Mouse (Mus musculus) limb, embryonic 15.5 days (tissue): Measurements from ENCODE around the gene Plppr3. TPM values are rescaled to one million over a fixed set of nuclear protein-coding genes. Genes with fewer than 3 reads are reported as not detected.

Experiments
- ATAC-seq: fragments of 200-750 bp; cut with Nextera tagmentation; 2 replicates; pipeline ENCODE4 v1.8.0; 2017; ENCODE audit warnings: low read depth, moderate TSS enrichment; ENCODE audit not compliant: insufficient number of reproducible peaks, low FRiP score, low TSS enrichment
- H3K27ac ChIP-seq: fragments of 300-500 bp; sonication (generic); 2 replicates; pipeline ENCODE4 v1.5.1; 2015; ENCODE audit warnings: moderate library complexity, mild to moderate bottlenecking, inconsistent platforms
- H3K27me3 ChIP-seq: fragments of 300-500 bp; sonication (generic); 2 replicates; pipeline ENCODE4 v1.6.1; 2015; ENCODE audit warnings: inconsistent platforms
- H3K36me3 ChIP-seq: fragments of 300-500 bp; sonication (generic); 2 replicates; pipeline ENCODE4 v1.6.1; 2015; ENCODE audit warnings: inconsistent platforms
- H3K4me1 ChIP-seq: fragments of 300-500 bp; sonication (generic); 2 replicates; pipeline ENCODE4 v1.6.1; 2015; ENCODE audit warnings: inconsistent platforms
- H3K4me2 ChIP-seq: fragments of 300-500 bp; sonication (generic); 2 replicates; pipeline ENCODE4 v1.6.1; 2015; ENCODE audit warnings: mild to moderate bottlenecking, inconsistent platforms
- H3K4me3 ChIP-seq: fragments of 300-500 bp; sonication (generic); 2 replicates; pipeline ENCODE4 v1.5.1; 2015; ENCODE audit warnings: mild to moderate bottlenecking, inconsistent platforms
- H3K9ac ChIP-seq: fragments of 300-500 bp; sonication (generic); 2 replicates; pipeline ENCODE4 v1.6.1; 2015; ENCODE audit warnings: inconsistent platforms
- H3K9me3 ChIP-seq: fragments of 300-500 bp; sonication (generic); 2 replicates; pipeline ENCODE4 v1.6.1; 2016; ENCODE audit warnings: inconsistent platforms
- WGBS: fragments of 180-500 bp; shearing (Covaris S2); methylation state at CpG from one replicate; pipeline ENCODE4 v1.1.7; 2015; 5-methylcytosine and 5-hydroxymethylcytosine counted together
- polyA plus RNA-seq: library from polyadenylated mRNA; unstranded; fragments of >200 nt; fragmentation: Nextera tagmentation; extraction: Ambion mirVana; gene quantifications from 2 replicates; pipeline ENCODE4 v1.2.1, GENCODE M21; 2015

Plppr3 gene
- polyA plus RNA-seq: 53.0 and 60.1 TPM in 2 replicates

DNA sequence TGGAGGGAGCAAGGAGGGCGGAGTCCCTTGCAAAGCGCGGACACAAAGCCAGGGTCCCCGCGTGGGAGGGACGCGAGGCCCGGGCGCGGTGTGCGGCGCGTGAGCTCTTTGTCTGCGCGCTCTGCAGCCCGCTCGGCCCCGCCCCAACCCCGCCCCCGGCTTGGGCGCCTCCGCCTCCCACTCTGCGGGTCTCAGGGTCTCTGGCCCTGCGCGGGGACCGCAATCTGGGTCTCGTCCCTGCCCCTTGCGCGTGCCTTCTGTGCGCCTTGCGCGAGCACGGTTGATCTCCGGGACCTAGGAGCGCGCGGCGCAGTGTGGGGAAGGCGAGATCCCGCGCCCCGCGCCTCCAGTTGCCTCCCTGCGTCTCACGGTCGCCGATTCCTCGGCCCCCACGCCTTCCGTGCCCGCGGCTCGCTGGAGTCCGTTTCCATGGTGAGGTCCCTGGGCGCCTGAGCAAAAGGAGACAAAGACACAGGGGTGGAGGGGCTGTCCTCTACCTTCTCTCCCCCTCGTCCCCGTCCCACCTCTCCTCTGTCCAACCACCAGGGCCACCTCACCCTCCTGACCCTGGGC lies at the start of gene Plppr3, which contains the start of gene Prtn3:
Plppr3 (minus strand) TSS at position 345 of the 573 bp plus-strand sequence.
Prtn3 (plus strand) TSS at position 187 of the 573 bp plus-strand sequence.
- Histone ChIP-seq H3K27ac (peak within 1 kb of the TSS; percentile 80), H3K4me2 (peak within 1 kb of the TSS; percentile 89), H3K4me1 (peaks cover 32% of the 10 kb centered on the region), H3K9me3 (no peaks in the 10 kb centered on the region), H3K36me3 (0 out of 2 replicates have a peak, but pooled peaks cover 2% of the 10 kb centered on the region), H3K27me3 (no peaks in the 10 kb centered on the region), H3K9ac (peak within 1 kb of the TSS; percentile 78), H3K4me3 (peak within 1 kb of the TSS; percentile 71)
- peak; percentile 75 for ATAC-seq
- under 1% methylated on average over 52 of the region's 57 CpGs for WGBS

DNA sequence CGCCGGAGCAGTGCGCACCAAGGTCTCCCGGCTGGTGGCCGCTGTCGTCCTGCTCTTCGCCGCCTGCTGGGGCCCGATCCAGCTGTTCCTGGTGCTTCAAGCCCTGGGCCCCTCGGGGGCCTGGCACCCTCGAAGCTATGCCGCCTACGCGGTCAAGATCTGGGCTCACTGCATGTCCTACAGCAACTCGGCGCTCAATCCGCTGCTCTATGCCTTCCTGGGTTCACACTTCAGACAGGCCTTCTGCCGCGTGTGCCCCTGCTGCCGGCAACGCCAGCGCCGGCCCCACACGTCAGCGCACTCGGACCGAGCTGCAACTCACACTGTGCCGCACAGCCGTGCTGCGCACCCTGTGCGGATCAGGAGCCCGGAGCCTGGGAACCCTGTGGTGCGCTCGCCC lies 47.1 kb upstream of the Plppr3 start:
- WGBS: 3% methylated on average over 34 of the region's 34 CpGs
- ATAC-seq: no peak
- Histone ChIP-seq H3K4me1 (peaks cover 53% of the 10 kb centered on the region), H3K27me3 (peaks cover 65% of the 10 kb centered on the region), H3K4me2 (peak overlapping the region; percentile 42), H3K27ac (no peak overlapping the region), H3K36me3 (no peaks in the 10 kb centered on the region), H3K4me3 (peak overlapping the region; percentile 29), H3K9ac (no peak overlapping the region), H3K9me3 (no peaks in the 10 kb centered on the region)

DNA sequence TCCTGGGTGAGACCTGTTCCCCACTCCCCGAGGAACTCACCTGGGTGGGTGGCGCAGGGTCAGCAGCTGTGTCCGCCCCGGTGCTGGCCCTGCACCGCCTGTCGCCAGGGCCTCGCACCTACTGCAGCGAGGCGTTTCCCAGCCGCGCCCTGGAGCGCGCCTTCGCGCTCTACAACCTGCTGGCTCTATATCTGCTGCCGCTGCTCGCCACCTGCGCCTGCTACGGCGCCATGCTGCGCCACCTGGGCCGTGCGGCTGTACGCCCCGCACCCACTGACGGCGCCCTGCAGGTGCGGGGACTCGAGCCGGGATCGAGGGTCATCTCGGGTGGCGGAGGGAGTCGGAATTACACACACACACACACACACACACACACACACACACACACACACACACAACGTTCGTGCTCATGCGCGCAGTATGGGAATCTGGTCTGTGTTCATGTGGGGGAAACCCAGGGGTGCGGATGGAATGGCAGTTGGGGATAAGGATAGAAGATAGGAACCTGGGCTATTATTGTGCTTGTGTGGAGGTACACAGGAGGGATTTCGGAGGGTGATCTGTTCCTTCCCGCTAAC lies 46.6 kb upstream of the Plppr3 start, which contains the start of gene R3hdm4:
R3hdm4 (minus strand) TSS at position 251 of the 578 bp plus-strand sequence.
- no peak for ATAC-seq
- 3% methylated on average over 39 of the region's 41 CpGs for WGBS
- H3K4me3 ChIP-seq: peak within 1 kb of the TSS; percentile 29
- no peaks in the 10 kb centered on the region for H3K9me3 ChIP-seq
- H3K27ac ChIP-seq: no peak within 1 kb of the TSS
- H3K4me1 ChIP-seq: peaks cover 50% of the 10 kb centered on the region
- H3K4me2 ChIP-seq: peak within 1 kb of the TSS; percentile 42
- peaks cover 65% of the 10 kb centered on the region for H3K27me3 ChIP-seq
- H3K36me3 ChIP-seq: no peaks in the 10 kb centered on the region
- no peak within 1 kb of the TSS for H3K9ac ChIP-seq

DNA sequence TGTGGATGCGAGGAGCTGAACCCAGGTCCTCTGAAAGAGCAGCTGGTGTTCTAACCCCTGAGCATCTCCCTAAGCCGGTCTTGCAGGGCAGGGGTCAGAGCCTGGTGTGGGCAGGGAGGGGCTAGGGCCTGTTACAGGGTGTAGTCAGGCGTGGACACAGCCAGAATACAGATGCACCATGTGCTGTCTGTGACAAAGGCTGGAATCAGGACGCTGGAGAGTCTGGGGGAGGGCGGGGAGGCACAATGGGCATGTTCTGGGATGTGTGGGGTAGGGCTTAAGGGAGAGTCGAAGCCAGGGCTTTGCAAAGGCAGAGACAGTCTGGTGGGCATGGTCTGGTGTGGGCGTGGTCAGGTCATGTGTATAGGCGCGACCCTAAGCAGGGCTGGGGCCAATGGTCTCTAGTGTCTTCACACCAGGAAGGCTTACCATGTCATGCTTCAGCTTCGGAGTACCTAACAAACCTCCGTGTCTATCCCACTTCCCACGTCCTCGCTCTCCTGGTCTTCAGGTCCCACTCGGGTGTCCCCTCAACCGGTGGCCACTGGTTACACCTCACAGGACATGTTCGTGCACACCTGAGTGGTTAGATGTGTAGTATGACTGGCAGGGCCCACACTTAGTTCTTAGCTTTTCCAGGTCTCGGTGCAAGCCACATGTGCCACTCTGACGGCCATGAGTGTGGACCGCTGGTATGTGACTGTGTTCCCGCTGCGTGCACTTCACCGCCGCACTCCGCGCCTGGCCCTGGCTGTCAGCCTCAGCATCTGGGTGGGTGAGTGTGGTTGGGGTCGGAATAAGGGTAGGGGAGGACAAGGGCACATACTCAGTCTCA lies 45.8 kb upstream of the Plppr3 start:
- Histone ChIP-seq H3K4me1 (peaks cover 50% of the 10 kb centered on the region), H3K4me2 (peak overlapping the region; percentile 42)

DNA sequence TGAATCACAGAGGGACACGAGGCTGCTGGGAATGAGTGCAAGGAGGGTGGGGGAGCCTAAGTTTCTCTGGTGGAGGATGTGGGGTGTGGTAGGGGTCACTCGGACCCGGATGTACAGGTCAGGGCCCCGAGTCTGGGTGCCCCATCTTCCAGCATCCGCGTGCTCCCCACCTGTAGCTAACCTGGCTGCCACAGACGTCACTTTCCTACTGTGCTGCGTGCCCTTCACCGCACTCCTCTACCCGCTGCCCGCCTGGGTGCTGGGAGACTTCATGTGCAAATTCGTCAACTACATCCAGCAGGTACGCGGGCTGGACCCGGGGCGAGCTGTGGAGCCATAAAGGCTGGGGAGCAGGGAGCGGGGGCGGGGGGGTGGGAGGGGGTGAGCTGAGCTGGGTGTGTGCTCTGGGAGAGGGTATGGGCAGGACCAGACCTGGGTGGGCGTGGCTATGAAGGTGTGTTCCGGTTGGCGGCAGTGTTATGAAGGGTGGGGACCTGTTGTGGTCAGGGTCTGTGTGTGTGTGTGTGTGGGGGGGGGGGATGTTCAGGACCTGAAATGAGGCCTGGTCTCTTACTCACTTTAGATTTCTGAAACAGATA lies 44.9 kb upstream of the Plppr3 start:
- Histone ChIP-seq H3K36me3 (no peaks in the 10 kb centered on the region), H3K27me3 (peaks cover 65% of the 10 kb centered on the region), H3K9me3 (no peaks in the 10 kb centered on the region), H3K4me2 (peak overlapping the region; percentile 19), H3K4me3 (peak overlapping the region; percentile 20), H3K9ac (no peak overlapping the region), H3K27ac (no peak overlapping the region), H3K4me1 (peaks cover 54% of the 10 kb centered on the region)
- WGBS: 4% methylated on average over 20 of the region's 21 CpGs
- no peak for ATAC-seq

More for the DNA sequence above, 45.8 kb upstream of the Plppr3 start:
- Histone ChIP-seq H3K9me3 (no peaks in the 10 kb centered on the region), H3K27me3 (peaks cover 65% of the 10 kb centered on the region), H3K27ac (no peak overlapping the region), H3K4me3 (peak overlapping the region; percentile 29), H3K36me3 (no peaks in the 10 kb centered on the region), H3K9ac (no peak overlapping the region)
- 0 out of 2 replicates have a peak, but pooled peaks have one; percentile 10 for ATAC-seq
- WGBS: 24% methylated on average over 26 of the region's 26 CpGs

- Histone ChIP-seq H3K27ac (no peak overlapping the region), H3K9me3 (no peaks in the 10 kb centered on the region), H3K27me3 (peaks cover 61% of the 10 kb centered on the region), H3K9ac (no peak overlapping the region), H3K4me1 (peaks cover 61% of the 10 kb centered on the region), H3K4me3 (peak overlapping the region; percentile 23), H3K36me3 (peaks cover under 1% of the 10 kb centered on the region), H3K4me2 (peak overlapping the region; percentile 32)
- WGBS: 10% methylated on average over 35 of the region's 35 CpGs
- no peak for ATAC-seq
Observed at GRCm38 (mm10) chr10:79918231-79919078, 44.0 kb upstream of the Plppr3 start.

DNA sequence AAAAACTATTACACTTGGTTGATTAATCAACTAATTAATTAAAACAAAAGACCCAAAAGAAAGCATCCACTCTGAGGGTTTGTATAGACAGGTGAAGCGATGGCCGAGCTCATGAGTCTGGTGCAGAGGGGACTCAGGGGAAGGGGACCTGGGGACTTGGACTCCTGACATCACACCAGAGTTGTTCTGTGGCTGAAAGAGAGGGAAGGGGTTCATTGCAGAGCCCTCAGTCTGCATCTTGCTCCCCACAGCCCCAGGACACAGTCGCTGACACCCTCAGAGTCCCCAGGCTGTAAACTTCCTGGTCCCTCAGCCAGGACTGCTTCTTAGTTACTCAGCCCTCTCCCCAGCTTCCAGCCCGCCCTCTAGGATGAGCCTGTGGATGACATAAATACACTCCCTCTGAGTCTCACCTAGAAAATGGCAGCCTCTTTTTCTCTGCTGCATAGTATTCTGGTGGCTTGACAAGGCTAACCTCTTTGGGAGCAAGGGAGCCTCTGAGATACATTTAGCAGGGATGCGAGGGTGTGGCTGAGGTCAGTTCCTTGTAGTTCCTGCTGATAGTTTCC lies 43.2 kb upstream of the Plppr3 start:
- H3K4me2 ChIP-seq: peak overlapping the region; percentile 84
- no peak overlapping the region for H3K27ac ChIP-seq
- peaks cover 8% of the 10 kb centered on the region for H3K36me3 ChIP-seq
- no peaks in the 10 kb centered on the region for H3K9me3 ChIP-seq
- peak overlapping the region; percentile 96; the same call in 1 of the 2 replicates for H3K9ac ChIP-seq
- peaks cover 53% of the 10 kb centered on the region for H3K27me3 ChIP-seq
- H3K4me1 ChIP-seq: peaks cover 61% of the 10 kb centered on the region
- ATAC-seq: no peak
- H3K4me3 ChIP-seq: peak overlapping the region; percentile 82
- 68% methylated on average over 5 of the region's 5 CpGs for WGBS

GRCm38 (mm10) chr10:79916808-79917531 lies 42.5 kb upstream of the Plppr3 start, which contains the start of gene Kiss1r:
TSS of gene Kiss1r (plus strand) at chr10:79916971.
- H3K9ac ChIP-seq: peak within 1 kb of the TSS; percentile 96
- H3K4me2 ChIP-seq: peak within 1 kb of the TSS; percentile 84
- no peaks in the 10 kb centered on the region for H3K9me3 ChIP-seq
- 2% methylated on average over 42 of the region's 42 CpGs for WGBS
- H3K4me3 ChIP-seq: peak within 1 kb of the TSS; percentile 82
- ATAC-seq: peak; percentile 74
- H3K4me1 ChIP-seq: peaks cover 61% of the 10 kb centered on the region
- H3K27me3 ChIP-seq: peaks cover 46% of the 10 kb centered on the region
- peak within 1 kb of the TSS; percentile 84 for H3K27ac ChIP-seq
- peaks cover 13% of the 10 kb centered on the region for H3K36me3 ChIP-seq

- peaks cover 53% of the 10 kb centered on the region for H3K4me1 ChIP-seq
- ATAC-seq: no peak
- H3K9me3 ChIP-seq: no peaks in the 10 kb centered on the region
- 8% methylated on average over 8 of the region's 8 CpGs for WGBS
- peaks cover 38% of the 10 kb centered on the region for H3K27me3 ChIP-seq
- peak overlapping the region; percentile 84 for H3K4me2 ChIP-seq
- peaks cover 22% of the 10 kb centered on the region for H3K36me3 ChIP-seq
- H3K9ac ChIP-seq: peak overlapping the region; percentile 96
- H3K4me3 ChIP-seq: peak overlapping the region; percentile 82
- H3K27ac ChIP-seq: peak overlapping the region; percentile 84; the same call in 1 of the 2 replicates
Observed at GRCm38 (mm10) chr10:79916081-79916480, 41.6 kb upstream of the Plppr3 start.
